Mouse (Mus musculus) embryonic fibroblast, embryonic 13.5 days (primary cell): ENCODE results near the gene Gm49378. TPM values are rescaled to one million over a fixed set of nuclear protein-coding genes. Genes with fewer than 3 reads are reported as not detected.

Experiments used
- H3K27ac ChIP-seq: 2 replicates; pipeline ENCODE4 v1.5.1; 2012; ENCODE audit warnings: low read length, control low read depth, inconsistent platforms; ENCODE audit not compliant: insufficient read depth
- H3K4me1 ChIP-seq: 2 replicates; pipeline ENCODE4 v1.6.1; 2011; ENCODE audit warnings: low read length; ENCODE audit not compliant: control insufficient read depth, insufficient read depth
- H3K4me3 ChIP-seq: 2 replicates; pipeline ENCODE4 v1.5.1; 2011; ENCODE audit warnings: mild to moderate bottlenecking, control low read depth, low read length; ENCODE audit not compliant: insufficient read depth
- CTCF ChIP-seq: IDR thresholded peaks from 2 replicates; pipeline ENCODE4 v1.5.1; 2011; ENCODE audit warnings: mild to moderate bottlenecking, control low read depth, low read length, moderate library complexity, borderline replicate concordance; ENCODE audit not compliant: insufficient read depth
- POLR2A ChIP-seq: IDR thresholded peaks from 2 replicates; pipeline ENCODE4 v1.6.1; 2011; ENCODE audit warnings: low read depth, mild to moderate bottlenecking, control low read depth, low read length, moderate library complexity
- polyA plus RNA-seq: library from polyadenylated mRNA; stranded (reverse); fragments of >200 nt; gene quantifications from 2 replicates; pipeline ENCODE4 v1.2.4, GENCODE M21; 2011; ENCODE audit warnings: low read depth; ENCODE audit not compliant: missing spikeins, insufficient read length

The Gm49378 gene
- polyA plus RNA-seq = 13.1 and 22.2 TPM in 2 replicates

DNA sequence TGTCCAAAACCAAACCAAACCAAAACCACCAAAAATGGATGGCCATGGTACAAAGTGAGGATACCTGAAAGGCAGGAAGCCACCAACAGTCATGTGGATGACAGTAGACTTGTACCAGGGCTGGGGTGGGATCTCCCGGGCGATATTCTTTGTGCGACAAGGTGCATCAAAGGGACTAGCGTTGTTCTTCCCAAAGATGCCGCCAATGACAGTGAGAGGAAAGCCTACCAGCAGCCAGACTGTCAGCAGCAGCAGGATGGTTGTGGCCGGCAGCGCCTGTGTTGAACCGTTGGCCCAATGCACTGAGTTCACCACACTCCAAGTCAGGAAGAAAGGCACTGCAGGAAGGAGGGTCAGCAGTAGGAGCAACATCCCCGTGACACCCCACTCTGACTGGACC lies at the start of gene Gm49378:
Gm49378 (minus strand) TSS at position 101 of the 400 bp plus-strand sequence.
- Histone ChIP-seq H3K27ac (no peak within 1 kb of the TSS), H3K4me1 (0 out of 2 replicates have a peak, but pooled peaks cover 4% of the 10 kb centered on the region), H3K4me3 (no peak within 1 kb of the TSS)
- no peak for TF ChIP-seq POLR2A
- TF ChIP-seq CTCF = no peak

DNA sequence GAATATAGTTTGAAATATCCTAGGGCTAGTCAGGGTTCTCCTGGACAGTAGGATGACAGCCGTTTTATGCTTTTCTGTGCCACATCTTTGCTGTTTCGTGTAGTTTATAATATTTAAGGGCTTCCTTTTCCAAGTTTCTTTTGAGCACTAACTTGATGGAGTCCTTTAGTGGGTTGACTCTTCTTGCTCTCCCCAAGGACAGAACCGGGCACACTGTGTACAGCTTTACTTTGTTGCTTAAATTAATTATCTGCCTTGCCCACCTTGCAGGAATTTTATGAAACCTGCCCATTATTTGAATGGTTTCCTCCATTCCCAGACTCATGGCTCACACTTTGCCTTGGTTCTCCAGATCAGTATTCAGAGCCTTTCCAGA lies 44.4 kb upstream of the Gm49378 start:
- H3K27ac ChIP-seq = no peak overlapping the region
- H3K4me1 ChIP-seq = no peaks in the 10 kb centered on the region; the same call in 1 of the 2 replicates
- TF ChIP-seq POLR2A (no peak), CTCF (no peak)
- peak overlapping the region; percentile 22 for H3K4me3 ChIP-seq

DNA sequence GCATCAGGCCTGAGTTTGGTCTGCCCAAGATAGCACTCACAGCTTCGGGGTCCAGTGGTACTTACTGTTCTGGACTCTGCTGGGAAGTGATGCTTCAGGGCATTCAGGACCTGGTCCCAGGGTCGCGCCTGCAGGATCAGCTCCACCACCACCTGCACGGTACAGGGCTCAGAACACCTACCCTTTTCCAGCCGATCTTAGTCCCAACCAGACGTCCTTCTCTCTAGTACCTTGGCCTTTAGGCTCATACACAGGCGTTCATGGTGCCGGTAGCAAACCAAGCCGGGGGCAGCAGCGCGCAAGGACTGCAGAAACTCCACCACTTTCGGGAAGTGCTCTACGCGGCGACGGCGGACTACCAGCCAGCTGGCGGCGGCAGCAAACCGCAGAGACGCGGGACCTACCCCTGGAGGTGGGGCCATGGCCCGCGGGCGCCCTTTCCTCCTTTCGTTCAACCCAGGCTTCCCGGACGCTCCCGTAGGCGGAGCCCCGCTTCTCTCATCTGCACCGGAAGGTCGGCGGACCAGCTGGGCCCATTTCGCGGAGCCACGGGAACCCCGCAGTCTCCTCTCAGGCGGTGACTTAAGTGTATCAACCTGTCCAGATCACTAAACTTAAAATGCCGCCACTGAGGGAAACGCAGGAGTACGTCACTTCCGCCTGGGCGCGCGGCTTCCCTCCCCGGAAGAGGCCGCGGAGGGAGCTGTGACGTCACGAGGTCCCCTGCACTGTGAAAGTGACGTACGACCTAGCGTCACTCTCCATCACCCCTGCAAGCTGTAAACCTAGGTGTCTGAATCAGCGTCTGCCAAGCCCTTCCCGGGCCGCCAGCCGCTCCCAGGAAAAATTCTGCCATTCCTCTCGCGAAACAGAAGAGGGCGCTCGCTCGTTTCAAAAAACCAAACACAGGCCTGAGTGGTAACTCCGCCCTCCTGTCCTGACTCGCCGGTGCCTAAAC lies 43.7 kb upstream of the Gm49378 start, which contains the start of gene Tinf2:
Tinf2 (minus strand) TSS at position 661 of the 958 bp plus-strand sequence.
- peak within 1 kb of the TSS; percentile 27; the same call in 1 of the 2 replicates for H3K27ac ChIP-seq
- H3K4me3 ChIP-seq = peak within 1 kb of the TSS; percentile 79
- TF ChIP-seq POLR2A (no peak; the same call in none of the 2 replicates), CTCF (no peak)
- no peaks in the 10 kb centered on the region; the same call in 1 of the 2 replicates for H3K4me1 ChIP-seq

DNA sequence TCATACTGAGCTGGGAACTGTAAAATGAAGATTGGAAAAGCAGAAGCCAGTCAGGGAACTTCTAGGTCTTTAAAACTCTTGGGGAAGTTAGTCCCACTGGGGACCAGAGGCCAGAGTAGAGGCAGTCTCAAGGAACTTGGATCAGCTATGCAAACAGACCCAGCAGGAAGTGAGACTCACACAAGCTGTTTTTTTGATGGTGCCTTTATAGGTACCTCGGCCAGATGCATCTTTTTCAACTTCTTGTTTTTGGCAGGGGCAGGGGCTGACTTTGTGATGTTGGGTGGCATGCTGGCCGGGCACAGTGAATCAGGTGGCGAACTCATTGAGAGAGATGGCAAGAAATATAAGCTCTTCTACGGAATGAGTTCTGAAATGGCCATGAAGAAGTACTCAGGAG lies 39.9 kb upstream of the Gm49378 start:
- Histone ChIP-seq H3K27ac (no peak overlapping the region), H3K4me3 (no peak overlapping the region), H3K4me1 (no peaks in the 10 kb centered on the region; the same call in 1 of the 2 replicates)
- TF ChIP-seq POLR2A = no peak
- no peak for TF ChIP-seq CTCF

DNA sequence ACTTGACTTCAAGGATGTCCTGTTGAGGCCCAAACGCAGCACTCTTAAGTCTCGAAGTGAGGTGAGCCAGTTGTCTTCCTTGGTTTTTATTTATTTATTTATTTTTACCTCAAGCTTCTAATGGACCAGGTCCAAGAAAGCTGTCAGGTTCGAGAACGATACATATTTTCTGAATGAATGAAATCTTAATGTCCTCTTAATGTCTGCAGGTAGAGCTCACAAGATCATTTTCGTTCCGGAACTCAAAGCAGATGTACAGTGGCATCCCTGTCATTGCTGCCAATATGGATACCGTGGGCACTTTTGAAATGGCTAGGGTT lies 35.0 kb upstream of the Gm49378 start:
- H3K4me3 ChIP-seq = peak overlapping the region; percentile 54
- peak overlapping the region; percentile 78 for H3K27ac ChIP-seq
- TF ChIP-seq CTCF (no peak), POLR2A (no peak; the same call in 1 of the 2 replicates)
- H3K4me1 ChIP-seq = no peaks in the 10 kb centered on the region

DNA sequence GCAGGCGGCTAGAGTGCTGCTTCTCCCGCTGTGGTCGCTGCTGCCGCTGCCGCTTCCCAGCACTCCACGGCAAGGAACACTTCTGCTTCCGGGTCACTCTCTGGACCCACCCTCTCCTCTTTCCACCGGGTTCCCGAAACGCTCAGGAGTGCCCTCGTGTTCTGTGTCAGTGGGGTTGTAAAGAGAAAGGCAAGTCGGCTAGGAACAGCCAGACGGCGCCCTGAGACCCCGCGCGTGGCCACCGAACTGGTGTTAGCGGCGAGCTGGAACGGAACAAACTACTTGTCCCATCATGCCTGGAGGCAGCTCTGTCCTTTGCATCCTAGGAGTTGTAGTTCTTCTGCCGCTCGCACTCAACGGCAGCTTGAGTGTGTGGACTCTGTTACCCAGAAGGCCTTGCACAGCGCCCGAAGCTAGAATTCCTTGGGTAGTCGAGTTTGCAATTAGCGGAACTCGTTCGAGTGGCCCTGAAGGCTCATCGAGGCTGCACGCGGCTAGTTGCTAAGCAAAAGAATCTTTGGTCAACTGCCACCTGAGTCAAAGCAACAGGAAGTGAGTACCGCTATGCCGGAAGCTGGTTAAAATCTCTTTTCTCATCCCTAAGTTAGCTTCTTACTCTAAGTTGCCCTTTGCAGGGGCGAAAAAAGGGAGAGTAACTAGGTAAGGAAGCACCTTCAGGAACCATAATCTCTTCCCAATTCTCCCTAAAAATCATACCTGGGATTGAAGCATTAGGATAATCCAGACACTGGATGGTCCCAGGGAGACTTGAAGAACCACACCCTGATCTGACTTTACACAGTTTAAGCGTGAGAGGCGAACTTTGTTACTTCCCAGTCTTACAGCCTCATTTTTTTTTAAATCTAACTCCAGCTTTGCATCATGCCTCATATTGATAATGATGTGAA lies 34.4 kb upstream of the Gm49378 start, which contains the start of the genes Gmpr2 and Nedd8:
Gmpr2 (plus strand) TSS at position 109 of the 908 bp plus-strand sequence.
Nedd8 (minus strand) TSS at position 292 of the 908 bp plus-strand sequence.
- TF ChIP-seq POLR2A (peak; percentile 75), CTCF (no peak)
- no peaks in the 10 kb centered on the region for H3K4me1 ChIP-seq
- peak within 1 kb of the TSS; percentile 88 for H3K27ac ChIP-seq
- H3K4me3 ChIP-seq = peak within 1 kb of the TSS; percentile 97

DNA sequence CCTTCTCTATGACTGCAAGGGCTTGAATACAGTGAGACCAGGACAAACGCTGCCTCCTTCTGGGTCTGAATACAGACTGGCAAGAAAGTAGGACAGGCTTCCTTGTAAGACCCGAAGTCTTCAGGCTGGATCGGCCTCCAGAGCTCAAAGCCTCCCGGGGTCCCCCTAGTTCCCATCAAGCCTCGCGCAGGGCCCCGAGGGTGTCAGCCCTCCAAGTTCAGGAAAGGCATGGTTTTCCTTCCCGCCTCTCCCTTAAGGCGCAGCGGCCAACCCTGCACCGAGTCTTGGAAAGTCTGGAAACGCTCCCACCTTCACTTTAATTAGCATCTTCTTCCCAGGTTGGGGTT lies 33.8 kb upstream of the Gm49378 start:
- Histone ChIP-seq H3K27ac (peak overlapping the region; percentile 88), H3K4me1 (no peaks in the 10 kb centered on the region), H3K4me3 (peak overlapping the region; percentile 97)
- no peak for TF ChIP-seq CTCF
- TF ChIP-seq POLR2A = no peak

- H3K4me1 ChIP-seq = no peaks in the 10 kb centered on the region
- H3K4me3 ChIP-seq = 0 out of 2 replicates have a peak overlapping the region, but pooled peaks have one; percentile 79
- no peak overlapping the region for H3K27ac ChIP-seq
- no peak for TF ChIP-seq POLR2A
- TF ChIP-seq CTCF = no peak
These were observed 22.9 kb upstream of the Gm49378 start for GRCm38 (mm10) chr14:55660636-55661035.

GRCm38 (mm10) chr14:55659960-55660573 lies 22.4 kb upstream of the Gm49378 start, which contains the start of gene Mdp1:
Mdp1 (minus strand) TSS chr14:55660508.
- TF ChIP-seq CTCF = peak; percentile 27; the same call in 1 of the 2 replicates
- peak; percentile 81 for TF ChIP-seq POLR2A
- H3K4me3 ChIP-seq = peak within 1 kb of the TSS; percentile 79
- no peaks in the 10 kb centered on the region for H3K4me1 ChIP-seq
- no peak within 1 kb of the TSS for H3K27ac ChIP-seq
